Mouse (Mus musculus): Measurements from ENCODE around the gene Snrnp25. TPM values are rescaled to one million over a fixed set of nuclear protein-coding genes. Genes with fewer than 3 reads are reported as not detected.

The Snrnp25 gene
- total and polyA plus RNA-seq, 3 experiments = 130 to 158 TPM; not detected in 1

DNA sequence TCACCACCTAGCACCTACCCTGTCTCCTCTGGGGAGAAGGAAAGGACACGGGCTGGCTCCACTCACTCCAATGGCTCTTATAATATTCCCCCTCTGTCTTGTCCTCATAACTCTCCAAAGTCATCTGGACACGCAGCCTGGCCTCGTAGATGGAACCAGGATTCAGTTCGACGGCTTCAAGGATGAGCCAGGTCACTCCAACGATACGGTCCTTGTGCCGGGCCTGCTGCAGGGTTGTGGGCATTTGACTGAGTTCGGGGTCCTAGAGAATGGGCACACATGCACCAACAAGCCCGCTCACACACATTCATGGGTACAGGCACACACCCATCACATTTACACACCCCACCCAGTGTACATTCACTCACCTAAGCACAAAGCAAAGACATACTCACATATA, 12.1 kb upstream of the Snrnp25 start:
- H3K9ac ChIP-seq (ENCODE audit: control insufficient read depth, low read depth, low read length, poor library complexity, severe bottlenecking) = no peak overlapping the region
- no peaks in the 10 kb centered on the region for H3K9me3 ChIP-seq (replicated peaks; ENCODE audit: insufficient read depth, low read length)
- H3K4me1 ChIP-seq (ENCODE audit: control insufficient read depth in 1 of 2, insufficient read depth in 2 of 2, low read length in 2 of 2) = peaks cover 21 to 27% of the 10 kb centered on the region in 2 experiments
- H3K27ac ChIP-seq (ENCODE audit: control insufficient read depth, low read depth, low read length) = no peak overlapping the region
- no peak overlapping the region for H3K4me3 ChIP-seq (ENCODE audit: control insufficient read depth in 1 of 2, insufficient read depth in 1 of 2, low read depth in 2 of 2, low read length in 2 of 2)
- no peak for DNase-seq (ENCODE audit: low read depth, low spot score)
- H3K36me3 ChIP-seq (ENCODE audit: control insufficient read depth in 1 of 2, insufficient read depth in 2 of 2, low read length in 2 of 2) = peaks cover 2 to 24% of the 10 kb centered on the region in 2 experiments; a peak in 3 of 4 replicates
- TF ChIP-seq KAT2A (conservative IDR thresholded peaks at IDR 0.05; ENCODE audit: low read depth, low read length) (no peak), CHD1 (IDR thresholded peaks at IDR 0.05; ENCODE audit: low read depth, low read length) (no peak), CTCF (IDR thresholded peaks at IDR 0.05 in 2 of 3, conservative IDR thresholded peaks at IDR 0.05 in 1 of 3; ENCODE audit: control insufficient read depth in 1 of 3, insufficient read depth in 1 of 3, low read depth in 2 of 3, low read length in 3 of 3, poor library complexity in 1 of 3, severe bottlenecking in 1 of 3) (no peak)
- no peaks in the 10 kb centered on the region for H3K27me3 ChIP-seq (ENCODE audit: control insufficient read depth in 1 of 2, insufficient read depth in 2 of 2, low read length in 2 of 2)
- H3K79me2 ChIP-seq (ENCODE audit: control insufficient read depth, insufficient read depth, low read length, poor library complexity) = peaks cover 14% of the 10 kb centered on the region

- H3K4me1 ChIP-seq (ENCODE audit: control insufficient read depth in 1 of 2, insufficient read depth in 2 of 2, low read length in 2 of 2) = peaks cover 25 to 33% of the 10 kb centered on the region in 2 experiments
- no peak for DNase-seq (ENCODE audit: low read depth, low spot score)
- no peak overlapping the region for H3K27ac ChIP-seq (ENCODE audit: control insufficient read depth, low read depth, low read length)
- no peaks in the 10 kb centered on the region for H3K27me3 ChIP-seq (ENCODE audit: control insufficient read depth in 1 of 2, insufficient read depth in 2 of 2, low read length in 2 of 2)
- H3K4me3 ChIP-seq (ENCODE audit: control insufficient read depth in 1 of 2, insufficient read depth in 1 of 2, low read depth in 2 of 2, low read length in 2 of 2) = no peak overlapping the region
- no peak overlapping the region for H3K9ac ChIP-seq (ENCODE audit: control insufficient read depth, low read depth, low read length, poor library complexity, severe bottlenecking)
- peaks cover 2 to 26% of the 10 kb centered on the region in 2 experiments; a peak in 3 of 4 replicates for H3K36me3 ChIP-seq (ENCODE audit: control insufficient read depth in 1 of 2, insufficient read depth in 2 of 2, low read length in 2 of 2)
- H3K79me2 ChIP-seq (ENCODE audit: control insufficient read depth, insufficient read depth, low read length, poor library complexity) = peaks cover 16% of the 10 kb centered on the region
- H3K9me3 ChIP-seq (replicated peaks; ENCODE audit: insufficient read depth, low read length) = no peaks in the 10 kb centered on the region
- TF ChIP-seq MEF2A (IDR thresholded peaks at IDR 0.05; ENCODE audit: extremely low read depth, insufficient replicate concordance, low read depth, low read length, poor library complexity, severe bottlenecking) (no peak), NRF1 (IDR thresholded peaks at IDR 0.05; ENCODE audit: insufficient read depth, low read depth, low read length, poor library complexity, severe bottlenecking) (no peak), HCFC1 (IDR thresholded peaks at IDR 0.05; ENCODE audit: low read depth, low read length) (no peak), ELF1 (IDR thresholded peaks at IDR 0.05; ENCODE audit: low read depth, low read length) (no peak), TAL1 (IDR thresholded peaks at IDR 0.05; ENCODE audit: low read length) (no peak), ZC3H11A (IDR thresholded peaks at IDR 0.05; ENCODE audit: low read depth, low read length) (no peak), SIN3A (IDR thresholded peaks at IDR 0.05; ENCODE audit: low read length) (no peak), EP300 (IDR thresholded peaks at IDR 0.05; ENCODE audit: low read depth in 1 of 2, low read length in 2 of 2) (no peak), SMC3 (IDR thresholded peaks at IDR 0.05; ENCODE audit: low read depth, low read length) (no peak), POLR2A (IDR thresholded peaks at IDR 0.05; ENCODE audit: control insufficient read depth in 1 of 2, insufficient read depth in 1 of 2, low read depth in 1 of 2, low read length in 2 of 2, poor library complexity in 1 of 2) (no peak), CTCF (IDR thresholded peaks at IDR 0.05 in 2 of 3, conservative IDR thresholded peaks at IDR 0.05 in 1 of 3; ENCODE audit: control insufficient read depth in 1 of 3, insufficient read depth in 1 of 3, low read depth in 2 of 3, low read length in 3 of 3, poor library complexity in 1 of 3, severe bottlenecking in 1 of 3) (no peak), RAD21 (IDR thresholded peaks at IDR 0.05; ENCODE audit: low read depth, low read length) (no peak), ETS1 (IDR thresholded peaks at IDR 0.05; ENCODE audit: low read depth, low read length) (no peak), BHLHE40 (IDR thresholded peaks at IDR 0.05; ENCODE audit: borderline replicate concordance, low read depth, low read length) (no peak), ZNF384 (IDR thresholded peaks at IDR 0.05; ENCODE audit: low read depth, low read length) (no peak)
Measured at GRCm38 (mm10) chr11:32194086-32194485, 11.1 kb upstream of the Snrnp25 start.
